Mouse (Mus musculus) brown adipose tissue, adult 24 weeks (tissue): Measurements from ENCODE around the gene Apon. TPM values are rescaled to one million over a fixed set of nuclear protein-coding genes. Genes with fewer than 3 reads are reported as not detected.
"Not testable (repeated sequence)": the region's sequence is repeated elsewhere in the genome, so short reads cannot be mapped to it uniquely, and the experiment has no call there.

Source experiments
- H3K27ac ChIP-seq: fragments of 200-500 bp; replicated peaks from 2 replicates; pipeline ENCODE4 v1.5.1; 2012; ENCODE audit warnings: low read depth, mild to moderate bottlenecking, low read length
- H3K4me1 ChIP-seq: fragments of 200-500 bp; 2 replicates; pipeline ENCODE4 v1.6.1; 2012; ENCODE audit warnings: low read length, mixed read lengths; ENCODE audit not compliant: control insufficient read depth, insufficient read depth, insufficient read length
- H3K4me3 ChIP-seq: fragments of 200-500 bp; 2 replicates; pipeline ENCODE4 v1.5.1; 2012; ENCODE audit warnings: low read depth, mild to moderate bottlenecking, low read length, moderate library complexity; ENCODE audit not compliant: insufficient read depth
- polyA plus RNA-seq: library from polyadenylated mRNA; stranded (reverse); fragments of >200 nt; gene quantifications from 2 replicates; pipeline ENCODE4 v1.2.4, GENCODE M21; 2012; ENCODE audit not compliant: missing spikeins, insufficient read depth, insufficient read length

Apon gene
- not detected in 2 replicates for polyA plus RNA-seq

DNA sequence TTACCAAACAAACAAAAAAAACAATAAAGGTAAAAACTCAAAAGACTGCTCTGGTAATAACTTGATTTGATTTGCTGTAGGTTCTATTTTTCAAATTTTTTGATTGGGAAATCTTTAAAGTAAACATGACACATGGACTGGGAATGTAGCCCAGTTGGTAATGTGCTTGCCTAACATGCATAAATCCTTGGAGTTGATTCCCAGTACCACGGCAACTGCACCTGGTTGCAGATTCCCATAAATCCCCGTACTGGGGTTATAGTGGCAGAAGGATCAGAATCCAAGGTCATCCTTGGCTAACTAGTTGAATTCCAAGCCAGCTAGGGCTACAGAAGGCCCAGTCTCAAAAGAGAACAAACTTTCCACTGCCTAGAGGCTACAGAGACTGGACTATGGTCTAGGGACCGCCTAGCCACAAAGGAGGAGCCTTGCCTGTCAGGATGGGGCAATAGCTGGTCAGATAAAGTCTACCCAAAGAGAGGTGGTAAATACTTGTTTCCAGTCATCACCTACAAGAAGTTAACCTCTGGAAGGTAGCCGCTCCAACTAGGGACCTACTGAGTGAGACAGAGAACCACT, at the start of gene Apon:
TSS of gene Apon (plus strand) at position 420 of the 579 bp plus-strand sequence.
- H3K27ac ChIP-seq = no peak within 1 kb of the TSS

DNA sequence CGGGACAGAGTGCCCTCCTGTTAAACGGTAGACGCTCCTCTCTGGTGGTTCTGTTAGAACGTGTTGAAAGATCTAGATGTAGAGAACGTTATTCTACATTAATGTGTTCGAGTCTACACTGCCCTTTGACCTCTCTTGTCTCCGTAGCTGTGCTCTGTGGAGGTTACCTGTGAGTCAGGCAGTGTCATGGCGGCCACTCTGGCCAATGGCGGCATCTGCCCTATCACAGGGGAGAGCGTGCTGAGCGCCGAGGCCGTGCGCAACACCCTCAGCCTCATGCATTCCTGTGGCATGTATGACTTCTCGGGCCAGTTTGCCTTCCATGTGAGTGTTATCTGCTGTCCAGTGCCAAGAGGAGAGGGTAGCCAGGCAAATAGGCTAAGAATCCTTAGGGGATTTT, 49.0 kb upstream of the Apon start:
- Histone ChIP-seq H3K27ac (no peak overlapping the region), H3K4me1 (no peaks in the 10 kb centered on the region), H3K4me3 (no peak overlapping the region)

More for the DNA sequence above, at the start of gene Apon:
- no peak within 1 kb of the TSS for H3K4me3 ChIP-seq
- H3K4me1 ChIP-seq = 0 out of 2 replicates have a peak, but pooled peaks cover 2% of the 10 kb centered on the region

DNA sequence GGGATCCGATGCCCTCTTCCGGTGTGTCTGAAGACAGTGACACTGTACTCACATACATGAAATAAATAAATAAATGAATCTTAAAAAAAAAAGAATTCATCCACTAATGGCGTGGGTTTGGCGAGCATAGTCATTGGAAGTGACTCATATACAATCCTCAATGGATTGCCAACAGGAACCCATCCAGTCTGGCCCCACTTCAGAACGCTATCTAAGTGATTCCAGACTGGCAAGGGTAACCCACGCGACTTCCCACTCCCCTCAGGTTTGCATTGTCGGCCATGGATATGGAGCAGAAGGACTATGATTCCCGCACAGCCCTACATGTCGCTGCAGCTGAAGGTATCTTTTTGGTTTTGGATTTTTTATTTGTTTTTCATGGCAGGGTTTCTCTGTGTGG, 45.6 kb upstream of the Apon start:
- H3K4me1 ChIP-seq = no peaks in the 10 kb centered on the region
- no peak overlapping the region for H3K27ac ChIP-seq
- H3K4me3 ChIP-seq = no peak overlapping the region

DNA sequence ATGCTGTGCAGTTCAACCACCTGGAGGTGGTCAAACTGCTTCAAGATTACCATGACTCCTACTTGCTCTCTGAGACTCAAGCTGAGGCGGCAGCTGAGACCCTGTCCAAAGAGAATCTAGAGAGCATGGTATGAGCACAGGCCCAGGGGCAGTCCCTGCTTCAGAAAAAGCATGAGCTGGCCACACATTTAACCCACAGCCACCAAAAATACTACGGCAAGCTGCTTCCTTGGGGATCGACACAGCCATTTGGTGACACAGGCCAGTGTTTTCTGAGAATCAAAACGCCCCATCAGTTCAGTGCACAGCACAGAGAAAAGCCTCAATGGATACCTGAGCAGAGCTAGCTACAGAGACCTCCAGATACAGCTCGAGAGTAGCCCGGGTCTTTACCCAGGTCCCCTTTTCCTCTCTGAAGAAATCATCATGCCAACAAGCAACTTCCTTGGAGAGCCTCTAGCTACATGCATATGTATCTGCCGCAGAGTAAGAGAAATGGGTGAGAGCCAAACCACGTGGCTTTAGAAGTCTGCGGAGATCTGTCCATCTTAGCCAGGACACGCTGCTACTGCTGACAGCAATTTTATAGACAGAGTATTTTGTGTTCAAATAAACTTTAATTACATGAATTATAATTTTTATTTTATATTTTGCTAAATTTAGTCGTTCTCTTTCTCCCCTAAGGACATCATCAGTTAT, 44.4 kb upstream of the Apon start:
- Histone ChIP-seq H3K27ac (no peak overlapping the region), H3K4me3 (no peak overlapping the region), H3K4me1 (no peaks in the 10 kb centered on the region)

DNA sequence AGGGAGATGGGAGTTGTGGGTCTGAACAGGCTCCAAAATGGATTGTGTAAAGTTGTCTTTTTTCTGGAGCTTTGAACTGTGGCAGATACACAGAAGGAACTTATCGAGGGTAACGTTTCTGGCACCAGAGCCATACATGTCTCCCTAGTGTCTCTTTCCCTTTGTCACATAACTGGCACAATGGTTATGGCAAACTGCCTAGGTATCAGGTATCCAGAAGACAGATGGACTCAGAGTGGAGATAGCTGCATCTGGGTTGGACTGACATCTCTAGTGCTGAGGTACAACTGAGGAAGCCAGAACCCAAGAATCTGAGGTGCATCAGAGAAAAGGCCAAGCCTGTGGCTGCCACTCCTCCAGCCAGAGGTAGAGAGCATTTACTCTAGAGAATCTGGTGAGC, 43.8 kb upstream of the Apon start:
- Histone ChIP-seq H3K4me1 (no peaks in the 10 kb centered on the region), H3K27ac (no peak overlapping the region), H3K4me3 (no peak overlapping the region)

DNA sequence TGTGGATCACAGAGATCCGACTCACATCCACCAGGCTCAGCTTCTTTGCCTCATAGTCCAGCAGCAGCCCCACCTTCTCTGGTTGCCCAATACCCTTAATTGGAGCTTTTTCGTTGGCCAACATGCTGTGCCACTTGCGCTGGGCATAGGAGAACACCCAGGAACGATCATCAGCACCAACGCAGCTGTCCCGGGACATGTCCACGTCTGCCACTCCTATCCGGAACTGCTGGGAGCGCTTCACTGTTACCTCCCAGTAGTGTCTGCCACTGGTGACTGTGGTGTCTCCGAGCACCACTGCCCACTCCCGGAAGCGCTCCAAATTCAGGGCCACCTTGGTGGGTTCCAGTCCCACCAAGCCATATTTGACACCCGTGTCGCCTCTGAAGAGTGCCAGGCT, 42.9 kb upstream of the Apon start:
- H3K4me3 ChIP-seq = peak overlapping the region; percentile 83
- H3K4me1 ChIP-seq = no peaks in the 10 kb centered on the region
- peak overlapping the region; percentile 59 for H3K27ac ChIP-seq

DNA sequence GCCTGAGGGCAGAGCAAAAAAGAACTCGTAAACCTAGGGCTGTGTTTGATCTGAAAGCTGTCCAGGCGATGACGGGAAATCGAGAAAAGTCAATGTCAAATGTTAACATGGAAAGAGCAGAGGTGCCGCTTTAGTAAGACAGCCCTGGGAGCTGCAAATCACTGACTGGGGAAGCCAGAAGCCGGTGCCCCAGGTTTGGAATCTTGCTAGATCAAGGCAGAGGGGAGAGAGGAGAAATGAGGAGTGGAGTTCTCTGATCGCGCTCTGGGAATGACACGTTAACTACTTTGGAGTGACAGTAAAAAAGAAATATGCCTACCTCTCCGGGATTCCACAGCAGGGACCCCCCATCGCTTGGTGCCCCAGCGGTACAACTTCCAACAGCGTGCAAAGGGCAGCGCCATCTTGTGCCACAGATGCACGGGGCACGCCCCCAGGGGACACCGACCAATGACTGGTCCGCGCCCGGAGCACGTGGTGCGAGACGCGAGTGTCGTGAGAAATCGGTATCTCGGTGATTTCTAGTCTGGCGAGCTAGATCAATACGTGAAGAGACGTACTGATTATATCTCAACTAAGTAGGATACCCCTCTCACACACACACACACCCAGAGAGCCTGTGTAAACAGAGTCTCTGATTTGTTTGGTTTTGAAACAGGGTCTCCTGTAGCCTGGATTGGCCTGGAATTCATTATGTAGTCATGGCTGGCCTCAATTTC, 42.3 kb upstream of the Apon start, which contains the start of gene Spryd4:
TSS of gene Spryd4 (minus strand) at position 418 of the 719 bp plus-strand sequence.
- H3K27ac ChIP-seq = peak within 1 kb of the TSS; percentile 59
- H3K4me3 ChIP-seq = peak within 1 kb of the TSS; percentile 83
- H3K4me1 ChIP-seq = no peaks in the 10 kb centered on the region

DNA sequence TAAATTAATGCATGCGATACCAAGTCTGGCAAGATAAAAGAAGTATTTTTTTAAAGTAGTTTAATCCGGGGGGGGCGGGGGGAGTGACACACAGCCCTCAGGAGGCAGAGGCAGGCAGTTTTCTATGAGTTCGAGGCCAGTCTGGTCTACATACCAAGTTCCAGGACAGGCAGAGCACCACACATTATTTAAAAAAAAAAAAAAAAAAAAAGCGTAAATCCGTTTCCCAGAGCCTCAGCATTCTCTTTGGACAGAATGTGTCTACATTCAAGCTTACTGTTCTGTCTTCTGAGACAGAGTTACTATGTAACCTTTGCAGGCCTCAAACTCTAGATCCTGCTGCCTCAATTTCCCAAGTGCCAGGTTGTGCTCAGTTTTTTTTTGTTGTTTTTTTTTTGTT, 41.7 kb upstream of the Apon start:
- Histone ChIP-seq H3K4me3 (peak overlapping the region; percentile 83), H3K4me1 (no peaks in the 10 kb centered on the region), H3K27ac (peak overlapping the region; percentile 43; the same call in 1 of the 2 replicates)

DNA sequence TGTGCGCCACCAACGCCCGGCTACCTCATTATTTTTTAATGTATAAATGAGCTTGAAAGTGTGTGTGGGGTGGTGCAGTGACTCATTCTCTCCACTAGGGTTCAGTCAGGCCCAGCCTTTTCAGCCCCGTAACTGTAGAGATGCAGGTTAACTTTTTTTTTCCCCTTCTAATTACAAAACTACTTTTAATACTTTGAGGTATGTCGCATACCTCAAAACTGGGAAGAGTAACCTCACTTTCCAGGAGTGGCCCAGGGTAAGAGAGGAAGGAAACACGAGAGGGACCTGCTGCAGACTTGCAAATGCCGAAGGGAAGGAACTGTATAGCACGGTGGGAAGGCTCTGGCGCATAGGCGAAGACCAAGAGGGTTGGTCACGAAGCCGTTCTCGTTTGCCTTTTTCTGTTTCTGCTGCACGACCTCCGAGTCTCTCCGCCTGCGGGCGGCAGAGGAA, 41.0 kb upstream of the Apon start:
- Histone ChIP-seq H3K4me1 (no peaks in the 10 kb centered on the region), H3K27ac (no peak overlapping the region), H3K4me3 (peak overlapping the region; percentile 44)

DNA sequence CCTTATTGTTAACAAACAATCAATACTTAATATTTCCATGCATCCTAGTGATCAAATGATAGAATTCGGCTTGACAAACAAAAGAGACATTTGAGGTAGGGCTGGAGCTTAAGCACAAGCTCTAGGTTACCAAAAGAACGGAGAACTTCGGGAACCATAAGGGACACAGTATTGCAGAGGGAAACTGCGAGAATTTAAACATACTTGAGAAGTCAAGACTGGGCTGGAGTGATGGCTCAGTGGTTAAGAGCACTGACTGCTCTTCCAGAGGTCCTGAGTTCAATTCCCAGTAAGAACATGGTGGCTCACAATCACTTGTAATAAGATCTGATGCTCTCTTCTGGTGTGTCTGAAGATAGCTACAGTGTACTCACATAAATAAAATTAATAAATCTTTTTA, 39.8 kb upstream of the Apon start:
- H3K4me3 ChIP-seq, H3K4me1 ChIP-seq, H3K27ac ChIP-seq: not testable (repeated sequence)

DNA sequence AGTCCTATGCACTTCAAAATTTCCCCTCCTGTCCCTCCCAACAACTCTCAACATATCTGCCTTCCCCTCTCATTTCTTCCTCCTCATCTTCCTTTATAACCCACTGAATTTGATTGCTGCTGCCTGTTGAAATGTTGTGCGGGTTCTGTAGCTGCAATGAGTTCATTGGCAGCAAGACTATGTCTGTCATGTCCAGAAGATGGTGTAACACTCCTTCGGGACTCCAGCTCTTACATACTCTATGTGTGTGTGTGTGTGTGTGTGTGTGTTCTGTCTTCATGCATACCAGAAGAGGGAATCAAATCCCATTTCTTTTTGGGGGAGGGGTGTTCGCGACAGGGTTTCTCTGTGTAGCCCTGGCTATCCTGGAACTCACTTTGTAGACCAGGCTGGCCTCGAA, 38.9 kb upstream of the Apon start:
- Histone ChIP-seq H3K4me1 (no peaks in the 10 kb centered on the region), H3K27ac (no peak overlapping the region), H3K4me3 (no peak overlapping the region)

DNA sequence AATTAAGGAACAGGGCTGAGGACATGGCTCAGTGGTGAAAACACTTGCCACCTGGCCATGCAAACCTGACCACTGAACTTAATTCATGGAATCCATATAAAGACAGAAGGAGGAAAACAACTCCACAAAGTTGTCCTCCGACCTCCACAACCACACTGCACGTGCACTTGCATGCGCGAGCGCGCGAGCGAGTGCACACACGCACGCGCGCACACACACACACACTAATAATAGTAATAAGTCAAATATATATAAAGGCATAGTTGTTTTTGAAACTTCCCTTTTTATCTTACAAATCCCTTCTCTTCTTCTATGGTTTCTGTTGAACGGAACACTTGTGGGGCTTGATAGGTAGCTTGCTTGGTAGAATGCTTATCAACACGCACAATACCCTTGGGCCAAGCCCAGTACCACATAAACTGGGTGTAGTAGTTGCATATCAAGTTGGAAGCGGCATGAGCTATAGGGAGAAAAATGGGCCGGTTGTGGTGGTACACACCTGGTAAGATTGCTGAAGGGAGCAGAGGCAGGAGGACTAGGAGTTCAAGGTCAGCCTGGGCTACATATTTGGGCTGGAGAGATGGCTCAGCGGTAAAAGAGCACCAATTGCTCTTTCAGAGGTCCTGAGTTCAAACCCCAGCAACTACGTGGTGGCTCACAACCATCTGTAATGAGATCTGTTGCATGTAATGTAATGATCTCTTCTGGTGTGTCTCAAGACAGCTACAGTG, 35.3 kb upstream of the Apon start:
- no peak overlapping the region for H3K27ac ChIP-seq
- no peaks in the 10 kb centered on the region for H3K4me1 ChIP-seq
- H3K4me3 ChIP-seq = no peak overlapping the region

DNA sequence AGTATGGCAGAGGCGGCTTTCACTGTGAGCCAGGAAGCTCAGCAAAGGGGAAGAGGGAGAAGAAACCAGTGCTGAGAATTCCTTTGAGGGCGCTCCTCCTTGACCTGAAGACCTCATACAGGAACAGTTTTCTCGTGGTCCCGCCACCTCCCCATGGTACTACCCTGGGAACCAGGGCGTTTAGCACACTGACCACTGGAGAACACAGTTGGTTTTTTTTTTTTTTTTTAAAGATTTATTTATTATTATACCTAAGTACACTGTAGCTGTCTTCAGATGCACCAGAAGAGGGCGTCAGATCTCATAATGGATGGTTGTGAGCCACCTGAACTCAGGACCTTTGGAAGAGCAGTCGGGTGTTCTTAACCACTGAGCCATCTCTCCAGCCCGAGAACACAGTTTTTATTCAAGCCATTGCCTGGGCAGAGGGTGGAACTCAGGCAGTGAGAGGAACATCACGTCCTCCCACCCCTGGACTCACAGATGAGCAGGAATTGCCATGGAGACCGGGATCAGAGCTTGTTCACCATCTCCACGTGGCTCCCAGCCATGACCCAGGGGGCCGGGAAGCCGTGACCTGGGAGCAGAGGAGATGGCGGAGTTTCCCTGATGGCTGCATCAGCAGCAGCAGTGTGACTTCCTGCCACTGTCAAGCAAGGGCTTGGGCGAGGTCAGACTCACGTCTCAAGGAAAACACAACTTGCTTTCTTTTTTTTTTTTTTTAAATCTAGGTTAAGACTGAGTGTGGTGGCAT, 32.2 kb upstream of the Apon start:
- no peak overlapping the region for H3K4me3 ChIP-seq
- no peak overlapping the region for H3K27ac ChIP-seq
- H3K4me1 ChIP-seq = no peaks in the 10 kb centered on the region

DNA sequence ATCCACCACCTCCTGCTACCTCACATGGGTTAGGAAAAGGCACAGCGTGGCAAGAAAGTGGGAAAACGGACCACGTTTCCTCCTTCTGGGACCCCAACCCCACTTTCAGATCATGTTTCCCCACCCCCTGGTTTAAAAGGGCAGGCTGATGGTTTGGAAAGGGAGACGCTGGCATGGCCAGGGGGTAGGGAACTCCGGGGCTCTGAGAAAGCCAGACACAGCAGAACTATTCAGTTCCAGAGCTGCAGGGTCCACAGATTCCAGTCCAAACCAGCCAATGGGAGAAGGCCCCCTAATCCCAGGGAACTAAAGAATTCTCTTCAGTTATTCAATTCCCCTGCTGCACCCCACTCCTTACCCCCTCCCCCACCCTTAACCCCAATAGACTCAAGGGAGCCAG, 28.8 kb upstream of the Apon start:
- Histone ChIP-seq H3K4me1 (no peaks in the 10 kb centered on the region), H3K4me3 (no peak overlapping the region), H3K27ac (no peak overlapping the region)
